In genomic region chr12:79965471-79966288, GRCm38 (mm10) we compare ENCODE assay signal across 7 mouse cellular contexts.
DNase-seq lines count a peak whose midpoint lies in the region; ATAC-seq and TF ChIP-seq lines count a peak whose summit lies in the region.

No protein-coding gene starts in this region.

- no peak overlapping the region for H3K27ac ChIP-seq in thymus, adult 2 months (ENCODE audit: control insufficient read depth, insufficient read depth, low read length)
- H3K27ac ChIP-seq in heart, embryonic 14.5 days (replicated peaks in 1 of 2; ENCODE audit: control insufficient read depth in 1 of 2, insufficient read depth in 1 of 2, low read depth in 2 of 2, low read length in 2 of 2): peak overlapping the region; percentile 34 to 83
- peak overlapping the region; percentile 94 for H3K27ac ChIP-seq in stomach, embryonic 14.5 days (ENCODE audit: low read length)

- peaks cover 10% of the 10 kb centered on the region for H3K4me1 ChIP-seq in thymus, adult 2 months (replicated peaks; ENCODE audit: control insufficient read depth, insufficient read depth, low read length)
- peaks cover 39 to 49% of the 10 kb centered on the region in 2 experiments for H3K4me1 ChIP-seq in heart, embryonic 14.5 days (ENCODE audit: control insufficient read depth in 2 of 2, insufficient read depth in 2 of 2, low read length in 2 of 2)
- H3K4me1 ChIP-seq in megakaryocyte, embryonic 14.5 days: peaks cover 43% of the 10 kb centered on the region
- H3K4me1 ChIP-seq in stomach, embryonic 14.5 days (ENCODE audit: control insufficient read depth, insufficient read depth, low read length): peaks cover 51% of the 10 kb centered on the region

- H3K9ac ChIP-seq in heart, embryonic 14.5 days (ENCODE audit: low read length): peak overlapping the region; percentile 81
- H3K9ac ChIP-seq in stomach, embryonic 14.5 days (replicated peaks; ENCODE audit: low read depth, low read length): peak overlapping the region; percentile 43

- no peaks in the 10 kb centered on the region for H3K9me3 ChIP-seq in heart, embryonic 14.5 days (ENCODE audit: control insufficient read depth, low read length)
- H3K9me3 ChIP-seq in megakaryocyte, embryonic 14.5 days: no peaks in the 10 kb centered on the region
- H3K9me3 ChIP-seq in stomach, embryonic 14.5 days (ENCODE audit: control insufficient read depth, low read depth, low read length): no peaks in the 10 kb centered on the region

- TF ChIP-seq POLR2A in thymus, adult 2 months (IDR thresholded peaks at IDR 0.05; ENCODE audit: control insufficient read depth, extremely low read depth, insufficient read depth, low read length, poor library complexity): no peak

- H3K36me3 ChIP-seq in thymus, adult 2 months (ENCODE audit: control insufficient read depth, insufficient read depth, low read length): no peaks in the 10 kb centered on the region
- no peaks in the 10 kb centered on the region for H3K36me3 ChIP-seq in heart, embryonic 14.5 days (ENCODE audit: control insufficient read depth, insufficient read depth, low read length)
- no peaks in the 10 kb centered on the region for H3K36me3 ChIP-seq in megakaryocyte, embryonic 14.5 days (replicated peaks; ENCODE audit: low read length)
- no peaks in the 10 kb centered on the region for H3K36me3 ChIP-seq in stomach, embryonic 14.5 days (ENCODE audit: control insufficient read depth, insufficient read depth, low read length)

- H3K4me3 ChIP-seq in thymus, adult 2 months (ENCODE audit: control insufficient read depth, insufficient read depth, low read length): peak overlapping the region; percentile 51
- peak overlapping the region; percentile 30 to 40 for H3K4me3 ChIP-seq in heart, embryonic 14.5 days (ENCODE audit: control insufficient read depth in 1 of 2, insufficient read depth in 1 of 2, low read depth in 1 of 2, low read length in 2 of 2)
- peak overlapping the region; percentile 88 for H3K4me3 ChIP-seq in megakaryocyte, embryonic 14.5 days (replicated peaks)
- H3K4me3 ChIP-seq in stomach, embryonic 14.5 days (ENCODE audit: low read depth, low read length): peak overlapping the region; percentile 16

- H3K27me3 ChIP-seq in thymus, adult 2 months (ENCODE audit: control insufficient read depth, insufficient read depth, low read length): no peaks in the 10 kb centered on the region
- H3K27me3 ChIP-seq in heart, embryonic 14.5 days (ENCODE audit: control insufficient read depth, insufficient read depth, low read length): no peaks in the 10 kb centered on the region
- peaks cover 53% of the 10 kb centered on the region for H3K27me3 ChIP-seq in megakaryocyte, embryonic 14.5 days (replicated peaks)
- no peaks in the 10 kb centered on the region for H3K27me3 ChIP-seq in stomach, embryonic 14.5 days (ENCODE audit: control insufficient read depth, insufficient read depth, low read length)

- no peak for TF ChIP-seq CTCF in thymus, adult 2 months (IDR thresholded peaks at IDR 0.05; ENCODE audit: borderline replicate concordance, control insufficient read depth, extremely low read depth, insufficient read depth, low read length, poor library complexity)

- H3K4me2 ChIP-seq in heart, embryonic 14.5 days (ENCODE audit: low read length): peak overlapping the region; percentile 83
- peak overlapping the region; percentile 52 for H3K4me2 ChIP-seq in stomach, embryonic 14.5 days (replicated peaks; ENCODE audit: low read depth, low read length)

- peak; percentile 37; the same call in 1 of the 2 replicates for ATAC-seq in heart, embryonic 14.5 days (ENCODE audit: insufficient number of reproducible peaks, insufficient read depth, low FRiP score, low read depth)
- peak; percentile 80 for ATAC-seq in stomach, embryonic 14.5 days (ENCODE audit: insufficient number of reproducible peaks, insufficient read depth, low FRiP score, low read depth)

- DNase-seq in thymus, adult 2 months: no peak
- no peak for DNase-seq in thymus, postnatal 10 days (ENCODE audit: low spot score in 2 of 2)
- peak; percentile 87 for DNase-seq in embryo, embryonic 11 days
- peak; percentile 55 to 73 for DNase-seq in layer of hippocampus, postnatal 10 days (ENCODE audit: low spot score in 2 of 2)

- WGBS in thymus, adult 2 months: 3% methylated on average over 46 of the region's 46 CpGs
- 1% methylated on average over 46 of the region's 46 CpGs for WGBS in heart, embryonic 14.5 days
- 5% methylated on average over 46 of the region's 46 CpGs for WGBS in stomach, embryonic 14.5 days

Comparison
In these comparisons a context has a peak if more than half of its experiments do, and no peak if none do; other contexts are left out.
1. DNase-seq: peak in embryo, embryonic 11 days (single experiment) and layer of hippocampus, postnatal 10 days (2 of 2); none in thymus, adult 2 months (single experiment) and thymus, postnatal 10 days (0 of 2).
2. H3K4me3 ChIP-seq: peak in every context shown above with its lines; median percentile 88 in megakaryocyte, embryonic 14.5 days; 51 in thymus, adult 2 months; 35 in heart, embryonic 14.5 days; 16 in stomach, embryonic 14.5 days.